Mouse (Mus musculus): ENCODE data around the gene Dctn3. TPM values are rescaled to one million over a fixed set of nuclear protein-coding genes. Genes with fewer than 3 reads are reported as not detected.
"Not testable (repeated sequence)": the region's sequence is repeated elsewhere in the genome, so short reads cannot be mapped to it uniquely, and the experiment has no call there.

The Dctn3 gene
- total and polyA plus RNA-seq, 2 experiments from 2014 or later = 122 to 308 TPM

DNA sequence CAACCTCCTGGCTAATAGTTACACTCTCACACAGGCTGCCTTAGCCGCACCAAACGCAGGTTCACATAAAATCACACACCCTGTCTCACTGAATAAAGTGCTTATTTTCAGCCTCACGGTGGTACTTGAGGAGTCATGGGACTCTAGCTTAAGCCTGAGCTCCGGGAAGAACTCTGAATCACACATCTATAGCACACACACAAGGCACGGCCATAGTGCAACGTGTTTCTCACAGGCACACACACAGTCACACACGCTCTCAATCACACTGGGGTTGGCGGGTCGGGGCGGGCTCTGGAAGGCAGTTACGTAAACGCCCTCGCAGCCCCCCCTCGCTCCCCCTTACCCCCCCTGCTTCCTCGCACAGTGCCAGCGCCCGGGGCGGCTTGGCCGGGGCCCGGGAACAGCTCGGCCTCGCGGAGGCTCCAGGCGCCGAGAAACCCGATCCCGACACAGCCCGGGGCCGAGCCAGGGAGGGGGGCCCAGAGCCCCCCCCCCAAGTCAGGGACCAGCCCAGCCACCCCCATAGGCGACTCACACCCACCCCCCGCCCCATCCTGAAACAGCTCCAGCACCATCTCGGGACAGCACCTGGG is 24.5 kb downstream of the Dctn3 start:
- not testable (repeated sequence) for H3K4me2 ChIP-seq (ENCODE audit: low read depth, low read length, poor library complexity, severe bottlenecking); H3K27me3 ChIP-seq (ENCODE audit: insufficient read depth, low read length); ATAC-seq (ENCODE audit: low FRiP score); H3K27ac ChIP-seq (ENCODE audit: low read depth, low read length); DNase-seq (ENCODE audit: low spot score); H3K9ac ChIP-seq (replicated peaks; ENCODE audit: low read length, poor library complexity, severe bottlenecking); H3K36me3 ChIP-seq (ENCODE audit: insufficient read depth, low read length); H3K9me3 ChIP-seq (ENCODE audit: low read length); H3K4me1 ChIP-seq (ENCODE audit: insufficient read depth, low read length); H3K4me3 ChIP-seq (ENCODE audit: low read depth, low read length)
- WGBS = 25% methylated on average over 5 of the region's 32 CpGs

DNA sequence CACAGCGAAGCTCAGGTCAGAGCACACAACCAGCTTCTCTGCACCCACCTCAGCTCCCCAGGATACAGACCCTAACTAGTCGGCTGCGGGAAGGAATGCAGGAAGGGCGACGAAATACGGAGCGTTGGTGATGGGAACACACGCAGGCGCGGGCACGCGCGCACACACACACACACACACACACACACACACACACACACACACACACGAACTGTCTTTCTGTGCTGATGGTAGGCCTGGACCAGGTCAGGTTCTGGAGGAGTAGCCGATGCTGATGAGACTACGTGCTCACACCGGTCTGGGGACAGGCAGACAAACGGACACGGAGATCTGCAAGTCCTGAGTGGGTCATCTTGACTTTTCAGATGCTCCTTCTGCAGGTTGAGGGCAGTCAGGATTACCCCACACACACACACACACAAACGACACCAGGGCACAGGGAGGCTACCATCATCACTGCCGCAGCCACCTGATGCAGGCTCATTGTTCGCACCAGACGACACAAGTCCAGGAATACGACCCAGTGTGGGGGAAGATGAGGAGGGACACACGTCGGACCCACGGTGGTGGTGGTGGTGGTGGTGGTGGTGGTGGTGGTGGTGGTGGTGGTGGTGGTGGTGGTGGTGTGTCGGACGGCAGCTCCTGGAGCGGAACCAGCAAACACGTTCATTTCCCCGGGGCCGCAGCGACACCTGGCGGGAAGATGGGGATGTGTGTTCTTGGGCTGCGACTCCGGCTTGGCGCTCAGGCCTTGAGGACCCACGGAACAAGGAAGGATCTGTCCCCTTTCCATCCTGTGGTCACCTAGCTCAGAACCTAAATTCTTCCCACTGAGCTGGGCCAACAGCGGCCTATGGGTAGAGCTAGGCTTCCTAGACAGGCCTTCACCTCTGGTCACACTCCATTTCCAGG is 25.8 kb downstream of the Dctn3 start, which contains the start of gene Cntfr:
TSS of gene Cntfr (minus strand) at position 160 of the 912 bp plus-strand sequence.
- peak; percentile 75 for TF ChIP-seq CTCF (IDR thresholded peaks at IDR 0.05)
- peak; percentile 68 for DNase-seq (ENCODE audit: low spot score)
- H3K27ac ChIP-seq (ENCODE audit: low read depth, low read length); H3K36me3 ChIP-seq (ENCODE audit: insufficient read depth, low read length); H3K4me3 ChIP-seq (ENCODE audit: low read depth, low read length); H3K27me3 ChIP-seq (ENCODE audit: insufficient read depth, low read length); ATAC-seq (ENCODE audit: low FRiP score); H3K9ac ChIP-seq (replicated peaks; ENCODE audit: low read length, poor library complexity, severe bottlenecking); H3K9me3 ChIP-seq (ENCODE audit: low read length); H3K4me1 ChIP-seq (ENCODE audit: insufficient read depth, low read length): not testable (repeated sequence)
- H3K4me2 ChIP-seq (ENCODE audit: low read depth, low read length, poor library complexity, severe bottlenecking) = peak within 1 kb of the TSS; percentile 32; the same call in 1 of the 2 replicates
- WGBS = 14% methylated on average over 27 of the region's 40 CpGs

DNA sequence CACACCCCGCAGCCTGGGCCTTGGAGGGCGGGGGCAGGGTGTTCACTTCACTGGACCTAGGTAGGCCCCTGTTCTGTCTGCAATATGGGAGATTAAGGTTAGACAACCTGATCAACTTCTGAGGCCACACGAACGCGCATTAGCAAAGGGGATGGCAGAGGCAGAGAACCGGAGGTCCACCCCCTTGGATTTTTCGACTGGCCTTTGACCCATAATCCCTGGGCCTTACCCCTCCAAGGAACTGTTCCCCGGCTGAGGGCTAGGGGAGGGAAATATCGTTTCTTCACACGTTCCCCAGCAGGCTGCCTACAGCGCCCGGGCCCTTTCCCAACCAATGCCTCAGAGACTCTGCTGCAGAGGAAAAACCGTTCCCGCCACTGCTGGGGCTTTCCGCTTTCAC is 26.5 kb downstream of the Dctn3 start:
- H3K4me1 ChIP-seq (ENCODE audit: insufficient read depth, low read length); H3K36me3 ChIP-seq (ENCODE audit: insufficient read depth, low read length); ATAC-seq (ENCODE audit: low FRiP score); H3K4me3 ChIP-seq (ENCODE audit: low read depth, low read length); H3K9ac ChIP-seq (replicated peaks; ENCODE audit: low read length, poor library complexity, severe bottlenecking); H3K4me2 ChIP-seq (ENCODE audit: low read depth, low read length, poor library complexity, severe bottlenecking); DNase-seq (ENCODE audit: low spot score); H3K27me3 ChIP-seq (ENCODE audit: insufficient read depth, low read length); H3K9me3 ChIP-seq (ENCODE audit: low read length); H3K27ac ChIP-seq (ENCODE audit: low read depth, low read length): not testable (repeated sequence)
- 13% methylated on average over 12 of the region's 15 CpGs for WGBS

- not testable (repeated sequence) for ATAC-seq (ENCODE audit: low FRiP score); H3K9ac ChIP-seq (replicated peaks; ENCODE audit: low read length, poor library complexity, severe bottlenecking); H3K27me3 ChIP-seq (ENCODE audit: insufficient read depth, low read length); H3K36me3 ChIP-seq (ENCODE audit: insufficient read depth, low read length); H3K27ac ChIP-seq (ENCODE audit: low read depth, low read length); H3K9me3 ChIP-seq (ENCODE audit: low read length); H3K4me1 ChIP-seq (ENCODE audit: insufficient read depth, low read length); DNase-seq (ENCODE audit: low spot score)
- 3% methylated on average over 16 of the region's 38 CpGs for WGBS
- Histone ChIP-seq H3K4me3 (ENCODE audit: low read depth, low read length) (peak overlapping the region; percentile 24; the same call in 1 of the 2 replicates), H3K4me2 (ENCODE audit: low read depth, low read length, poor library complexity, severe bottlenecking) (peak overlapping the region; percentile 32; the same call in 1 of the 2 replicates)
These were observed 27.2 kb downstream of the Dctn3 start for GRCm38 (mm10) chr4:41695800-41696199.

DNA sequence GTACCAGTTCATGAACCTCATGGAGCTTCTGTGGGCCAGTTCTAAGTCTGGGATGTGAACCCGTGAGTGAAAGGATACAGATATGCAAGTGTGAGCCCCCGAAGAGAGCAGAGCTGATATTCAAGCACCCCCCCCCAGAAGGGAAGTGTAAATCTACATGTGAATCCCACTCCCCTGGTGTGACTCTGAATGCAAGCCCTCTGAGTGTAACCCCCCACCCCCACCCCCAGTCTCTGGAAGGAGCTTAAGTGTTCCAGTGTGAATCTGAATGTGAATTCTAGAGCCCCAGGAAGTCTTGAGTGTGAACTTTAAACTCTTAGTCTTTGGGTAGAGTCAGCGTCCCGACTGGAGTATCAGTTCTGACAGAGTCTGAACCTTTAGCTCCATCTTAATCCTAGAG is 29.5 kb downstream of the Dctn3 start:
- H3K4me2 ChIP-seq (ENCODE audit: low read depth, low read length, poor library complexity, severe bottlenecking); H3K4me3 ChIP-seq (ENCODE audit: low read depth, low read length); H3K4me1 ChIP-seq (ENCODE audit: insufficient read depth, low read length); H3K36me3 ChIP-seq (ENCODE audit: insufficient read depth, low read length); H3K27ac ChIP-seq (ENCODE audit: low read depth, low read length); H3K9ac ChIP-seq (replicated peaks; ENCODE audit: low read length, poor library complexity, severe bottlenecking); H3K27me3 ChIP-seq (ENCODE audit: insufficient read depth, low read length); DNase-seq (ENCODE audit: low spot score); H3K9me3 ChIP-seq (ENCODE audit: low read length); ATAC-seq (ENCODE audit: low FRiP score): not testable (repeated sequence)
- WGBS = 3% methylated on average over 4 of the region's 4 CpGs

GRCm38 (mm10) chr4:41690014-41690413 is 33.0 kb downstream of the Dctn3 start:
- H3K27me3 ChIP-seq (ENCODE audit: insufficient read depth, low read length); H3K36me3 ChIP-seq (ENCODE audit: insufficient read depth, low read length); H3K4me3 ChIP-seq (ENCODE audit: low read depth, low read length); H3K4me1 ChIP-seq (ENCODE audit: insufficient read depth, low read length); ATAC-seq (ENCODE audit: low FRiP score); H3K27ac ChIP-seq (ENCODE audit: low read depth, low read length); DNase-seq (ENCODE audit: low spot score); H3K4me2 ChIP-seq (ENCODE audit: low read depth, low read length, poor library complexity, severe bottlenecking); H3K9me3 ChIP-seq (ENCODE audit: low read length); H3K9ac ChIP-seq (replicated peaks; ENCODE audit: low read length, poor library complexity, severe bottlenecking): not testable (repeated sequence)
- WGBS = no CpG with 5 or more reads among the region's 4 CpGs

GRCm38 (mm10) chr4:41688562-41688961 is 34.4 kb downstream of the Dctn3 start:
- H3K36me3 ChIP-seq (ENCODE audit: insufficient read depth, low read length); H3K4me1 ChIP-seq (ENCODE audit: insufficient read depth, low read length); H3K27me3 ChIP-seq (ENCODE audit: insufficient read depth, low read length); ATAC-seq (ENCODE audit: low FRiP score); H3K27ac ChIP-seq (ENCODE audit: low read depth, low read length); H3K4me3 ChIP-seq (ENCODE audit: low read depth, low read length); DNase-seq (ENCODE audit: low spot score); H3K4me2 ChIP-seq (ENCODE audit: low read depth, low read length, poor library complexity, severe bottlenecking); H3K9ac ChIP-seq (replicated peaks; ENCODE audit: low read length, poor library complexity, severe bottlenecking); H3K9me3 ChIP-seq (ENCODE audit: low read length): not testable (repeated sequence)
- 41% methylated on average over 1 of the region's 1 CpGs for WGBS

- ATAC-seq (ENCODE audit: low FRiP score); H3K4me2 ChIP-seq (ENCODE audit: low read depth, low read length, poor library complexity, severe bottlenecking); H3K4me3 ChIP-seq (ENCODE audit: low read depth, low read length); H3K27ac ChIP-seq (ENCODE audit: low read depth, low read length); DNase-seq (ENCODE audit: low spot score); H3K9me3 ChIP-seq (ENCODE audit: low read length); H3K36me3 ChIP-seq (ENCODE audit: insufficient read depth, low read length); H3K9ac ChIP-seq (replicated peaks; ENCODE audit: low read length, poor library complexity, severe bottlenecking); H3K4me1 ChIP-seq (ENCODE audit: insufficient read depth, low read length); H3K27me3 ChIP-seq (ENCODE audit: insufficient read depth, low read length): not testable (repeated sequence)
- 32% methylated on average over 9 of the region's 10 CpGs for WGBS
These were observed 37.0 kb downstream of the Dctn3 start for GRCm38 (mm10) chr4:41685882-41686492.
